Mouse (Mus musculus): ENCODE results near the gene Fam98c. TPM values are rescaled to one million over a fixed set of nuclear protein-coding genes. Genes with fewer than 3 reads are reported as not detected.
"Not testable (repeated sequence)": the region's sequence is repeated elsewhere in the genome, so short reads cannot be mapped to it uniquely, and the experiment has no call there.

The Fam98c gene
- 10.8 and 11.7 TPM in 2 replicates for polyA plus RNA-seq (2014; fragmentation: Nextera tagmentation; extraction: Ambion mirVana)

- H3K27ac ChIP-seq (replicated peaks; ENCODE audit: low read depth, low read length) = peak within 1 kb of the TSS; percentile 71
- H3K27me3 ChIP-seq (ENCODE audit: control insufficient read depth, insufficient read depth, low read length) = 0 out of 2 replicates have a peak, but pooled peaks cover 3% of the 10 kb centered on the region
- WGBS = 4% methylated on average over 59 of the region's 68 CpGs
- no peaks in the 10 kb centered on the region for H3K36me3 ChIP-seq (replicated peaks; ENCODE audit: control insufficient read depth, insufficient read depth, low read depth, low read length)
- no peaks in the 10 kb centered on the region for H3K9me3 ChIP-seq (replicated peaks; ENCODE audit: control insufficient read depth, low read length)
- peak within 1 kb of the TSS; percentile 73 for H3K4me3 ChIP-seq (ENCODE audit: low read depth, low read length)
- ATAC-seq (replicated peaks; ENCODE audit: insufficient number of reproducible peaks, low FRiP score, low TSS enrichment, low read depth) (peak; percentile 70), DNase-seq (ENCODE audit: low spot score) (peak; percentile 91)
- peak within 1 kb of the TSS; percentile 65 for H3K9ac ChIP-seq (replicated peaks; ENCODE audit: low read length)
- no peaks in the 10 kb centered on the region for H3K4me1 ChIP-seq (ENCODE audit: control insufficient read depth, insufficient read depth, low read length)
- peak within 1 kb of the TSS; percentile 96 for H3K4me2 ChIP-seq (ENCODE audit: low read depth, low read length)
These were observed at the start of gene Fam98c for GRCm38 (mm10) chr7:29155838-29156782. TSS of gene Fam98c (minus strand) at chr7:29156234.

DNA sequence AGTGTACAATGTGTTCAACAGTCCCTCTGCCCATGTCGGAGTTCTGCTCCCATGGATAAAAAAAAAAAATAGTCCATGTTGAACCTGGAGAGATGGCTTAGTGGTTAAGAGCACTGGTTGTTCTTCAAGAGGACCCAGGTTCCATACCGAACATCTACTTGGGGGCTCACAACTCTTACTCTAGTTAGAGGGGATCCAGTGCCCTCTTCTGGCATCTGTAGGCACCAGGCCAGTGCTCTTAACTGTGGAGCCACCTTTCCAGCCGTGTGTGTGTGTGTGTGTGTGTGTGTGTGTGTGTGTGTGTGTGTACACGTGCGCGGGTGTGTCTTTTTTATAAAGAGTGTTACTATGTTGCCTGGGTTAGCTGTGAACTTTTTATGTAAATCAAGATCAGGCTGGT lies 46.5 kb upstream of the Fam98c start:
- WGBS = 80% methylated on average over 6 of the region's 6 CpGs
- Histone ChIP-seq H3K4me1 (ENCODE audit: control insufficient read depth, insufficient read depth, low read length) (no peaks in the 10 kb centered on the region), H3K9ac (replicated peaks; ENCODE audit: low read length) (no peak overlapping the region), H3K27me3 (ENCODE audit: control insufficient read depth, insufficient read depth, low read length) (no peaks in the 10 kb centered on the region), H3K4me3 (ENCODE audit: low read depth, low read length) (no peak overlapping the region), H3K27ac (replicated peaks; ENCODE audit: low read depth, low read length) (no peak overlapping the region), H3K9me3 (replicated peaks; ENCODE audit: control insufficient read depth, low read length) (no peaks in the 10 kb centered on the region), H3K4me2 (ENCODE audit: low read depth, low read length) (no peak overlapping the region), H3K36me3 (replicated peaks; ENCODE audit: control insufficient read depth, insufficient read depth, low read depth, low read length) (no peaks in the 10 kb centered on the region)
- ATAC-seq (replicated peaks; ENCODE audit: insufficient number of reproducible peaks, low FRiP score, low TSS enrichment, low read depth) (no peak), DNase-seq (ENCODE audit: low spot score) (no peak)

- not testable (repeated sequence) for ATAC-seq (replicated peaks; ENCODE audit: insufficient number of reproducible peaks, low FRiP score, low TSS enrichment, low read depth); H3K4me1 ChIP-seq (ENCODE audit: control insufficient read depth, insufficient read depth, low read length); H3K4me3 ChIP-seq (ENCODE audit: low read depth, low read length); H3K27me3 ChIP-seq (ENCODE audit: control insufficient read depth, insufficient read depth, low read length); DNase-seq (ENCODE audit: low spot score); H3K27ac ChIP-seq (replicated peaks; ENCODE audit: low read depth, low read length); H3K9ac ChIP-seq (replicated peaks; ENCODE audit: low read length); H3K9me3 ChIP-seq (replicated peaks; ENCODE audit: control insufficient read depth, low read length); H3K4me2 ChIP-seq (ENCODE audit: low read depth, low read length); H3K36me3 ChIP-seq (replicated peaks; ENCODE audit: control insufficient read depth, insufficient read depth, low read depth, low read length)
- WGBS = 100% methylated on average over 1 of the region's 1 CpGs
These were observed 38.2 kb upstream of the Fam98c start for GRCm38 (mm10) chr7:29194230-29194629.

DNA sequence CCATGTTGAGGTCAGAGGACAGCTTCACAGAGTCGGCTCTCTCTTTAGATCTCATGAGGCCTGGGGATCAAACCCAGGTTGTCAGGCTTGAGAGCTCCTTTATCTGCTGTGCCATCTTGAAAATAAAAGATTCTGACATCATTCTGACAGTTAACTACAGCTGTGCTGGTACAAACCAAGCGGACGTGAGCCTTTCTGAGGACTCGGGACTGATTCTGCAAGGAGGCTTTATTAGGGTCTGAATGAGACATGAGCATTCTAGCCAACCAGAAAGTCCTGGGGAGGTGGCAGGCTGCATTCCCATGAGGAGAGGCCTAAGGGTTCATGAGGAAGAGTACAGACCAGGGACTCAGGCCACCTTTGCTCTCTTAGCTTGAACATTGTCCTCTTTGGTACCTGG lies 25.3 kb upstream of the Fam98c start:
- H3K27me3 ChIP-seq (ENCODE audit: control insufficient read depth, insufficient read depth, low read length); H3K4me3 ChIP-seq (ENCODE audit: low read depth, low read length); H3K4me1 ChIP-seq (ENCODE audit: control insufficient read depth, insufficient read depth, low read length); H3K9ac ChIP-seq (replicated peaks; ENCODE audit: low read length); H3K36me3 ChIP-seq (replicated peaks; ENCODE audit: control insufficient read depth, insufficient read depth, low read depth, low read length); H3K4me2 ChIP-seq (ENCODE audit: low read depth, low read length); H3K9me3 ChIP-seq (replicated peaks; ENCODE audit: control insufficient read depth, low read length); H3K27ac ChIP-seq (replicated peaks; ENCODE audit: low read depth, low read length); ATAC-seq (replicated peaks; ENCODE audit: insufficient number of reproducible peaks, low FRiP score, low TSS enrichment, low read depth); DNase-seq (ENCODE audit: low spot score): not testable (repeated sequence)
- WGBS = 82% methylated on average over 4 of the region's 4 CpGs

DNA sequence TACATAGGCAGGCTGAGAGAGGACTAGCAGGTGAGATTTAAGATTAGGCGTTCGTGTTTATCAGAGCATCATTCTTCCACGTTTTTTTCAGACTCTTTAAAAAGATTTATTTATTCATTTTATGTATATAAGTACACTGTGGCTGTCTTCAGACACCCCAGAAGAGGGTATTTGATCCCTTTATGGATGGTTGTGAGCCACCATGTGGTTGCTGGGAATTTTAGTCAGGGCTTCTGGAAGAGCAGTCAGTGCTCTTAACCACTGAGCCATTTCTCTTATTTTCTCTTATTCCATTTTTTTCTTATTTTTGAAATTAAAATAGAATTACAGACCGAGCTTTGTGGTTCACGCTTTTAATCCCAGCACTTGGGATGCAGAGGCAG lies 24.8 kb upstream of the Fam98c start:
- Histone ChIP-seq H3K4me2 (ENCODE audit: low read depth, low read length) (peak overlapping the region; percentile 11; the same call in 1 of the 2 replicates), H3K36me3 (replicated peaks; ENCODE audit: control insufficient read depth, insufficient read depth, low read depth, low read length) (peaks cover 3% of the 10 kb centered on the region), H3K4me3 (ENCODE audit: low read depth, low read length) (peak overlapping the region; percentile 72), H3K27ac (replicated peaks; ENCODE audit: low read depth, low read length) (no peak overlapping the region), H3K27me3 (ENCODE audit: control insufficient read depth, insufficient read depth, low read length) (no peaks in the 10 kb centered on the region), H3K4me1 (ENCODE audit: control insufficient read depth, insufficient read depth, low read length) (no peaks in the 10 kb centered on the region; the same call in 1 of the 2 replicates), H3K9ac (replicated peaks; ENCODE audit: low read length) (no peak overlapping the region), H3K9me3 (replicated peaks; ENCODE audit: control insufficient read depth, low read length) (no peaks in the 10 kb centered on the region)
- ATAC-seq (replicated peaks; ENCODE audit: insufficient number of reproducible peaks, low FRiP score, low TSS enrichment, low read depth) = no peak
- 47% methylated on average over 5 of the region's 5 CpGs for WGBS
- no peak for DNase-seq (ENCODE audit: low spot score)

DNA sequence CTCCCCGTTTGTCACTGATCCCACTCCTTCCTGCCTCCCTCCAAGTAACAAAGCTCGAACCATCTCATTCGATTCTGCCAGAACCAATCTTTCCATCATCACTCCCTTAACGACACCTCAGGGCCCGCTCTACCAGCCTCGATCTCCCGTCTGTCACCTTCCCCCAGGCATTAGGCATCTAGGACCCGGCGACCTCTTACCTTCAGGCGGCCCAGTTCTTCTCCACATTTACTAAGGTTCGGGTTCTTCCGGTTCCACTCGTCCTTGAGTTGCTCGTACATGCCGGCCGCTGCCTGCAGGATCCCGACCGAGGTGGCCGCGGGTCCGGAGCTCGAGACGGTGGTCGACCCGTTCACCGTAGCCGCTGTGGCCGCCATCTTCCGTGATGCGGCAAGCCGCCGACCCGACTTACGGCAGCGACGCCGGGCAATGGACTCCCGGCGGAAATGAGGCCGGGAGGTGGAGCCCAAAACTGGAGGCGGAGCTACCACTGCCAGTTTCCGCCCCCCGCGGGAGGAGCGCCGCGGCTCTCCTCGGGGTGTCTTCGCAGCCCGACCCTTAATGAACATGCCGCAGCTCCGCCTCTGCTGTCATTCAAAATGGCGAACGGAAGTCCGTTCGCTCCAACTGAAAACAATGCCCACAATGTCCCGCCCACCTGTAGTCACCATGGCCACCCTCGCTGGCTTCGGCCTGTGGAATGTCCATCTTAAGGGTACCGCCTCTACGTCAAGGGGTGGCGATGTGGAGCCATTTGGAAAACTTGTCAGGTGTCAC lies 24.2 kb upstream of the Fam98c start, which contains the start of gene Psmd8:
Psmd8 (minus strand) TSS at position 625 of the 777 bp plus-strand sequence.
- peak within 1 kb of the TSS; percentile 70 for H3K4me2 ChIP-seq (ENCODE audit: low read depth, low read length)

GRCm38 (mm10) chr7:29179323-29179722 lies 23.3 kb upstream of the Fam98c start:
- 54% methylated on average over 7 of the region's 7 CpGs for WGBS
- Histone ChIP-seq H3K4me1 (ENCODE audit: control insufficient read depth, insufficient read depth, low read length) (no peaks in the 10 kb centered on the region; the same call in 1 of the 2 replicates), H3K27me3 (ENCODE audit: control insufficient read depth, insufficient read depth, low read length) (no peaks in the 10 kb centered on the region), H3K4me3 (ENCODE audit: low read depth, low read length) (peak overlapping the region; percentile 72), H3K4me2 (ENCODE audit: low read depth, low read length) (peak overlapping the region; percentile 70), H3K9ac (replicated peaks; ENCODE audit: low read length) (peak overlapping the region; percentile 74), H3K9me3 (replicated peaks; ENCODE audit: control insufficient read depth, low read length) (no peaks in the 10 kb centered on the region), H3K27ac (replicated peaks; ENCODE audit: low read depth, low read length) (no peak overlapping the region), H3K36me3 (replicated peaks; ENCODE audit: control insufficient read depth, insufficient read depth, low read depth, low read length) (peaks cover 13% of the 10 kb centered on the region)
- ATAC-seq (replicated peaks; ENCODE audit: insufficient number of reproducible peaks, low FRiP score, low TSS enrichment, low read depth) (no peak), DNase-seq (ENCODE audit: low spot score) (no peak)

More for the DNA sequence above, 24.2 kb upstream of the Fam98c start, which contains the start of gene Psmd8:
- Histone ChIP-seq H3K4me1 (ENCODE audit: control insufficient read depth, insufficient read depth, low read length) (no peaks in the 10 kb centered on the region; the same call in 1 of the 2 replicates), H3K4me3 (ENCODE audit: low read depth, low read length) (peak within 1 kb of the TSS; percentile 72), H3K36me3 (replicated peaks; ENCODE audit: control insufficient read depth, insufficient read depth, low read depth, low read length) (peaks cover 8% of the 10 kb centered on the region), H3K27ac (replicated peaks; ENCODE audit: low read depth, low read length) (no peak within 1 kb of the TSS), H3K27me3 (ENCODE audit: control insufficient read depth, insufficient read depth, low read length) (no peaks in the 10 kb centered on the region), H3K9ac (replicated peaks; ENCODE audit: low read length) (peak within 1 kb of the TSS; percentile 74), H3K9me3 (replicated peaks; ENCODE audit: control insufficient read depth, low read length) (no peaks in the 10 kb centered on the region)
- DNase-seq (ENCODE audit: low spot score) = peak; percentile 98
- ATAC-seq (replicated peaks; ENCODE audit: insufficient number of reproducible peaks, low FRiP score, low TSS enrichment, low read depth) = peak; percentile 88
- under 1% methylated on average over 62 of the region's 62 CpGs for WGBS

Data from embryonic facial prominence, embryonic 11.5 days (tissue).